Mouse (Mus musculus) spleen, embryonic (tissue): ENCODE measurements around the gene Spryd4.
"Not testable (repeated sequence)": the region's sequence is repeated elsewhere in the genome, so short reads cannot be mapped to it uniquely, and the experiment has no call there.

Source experiments
- CTCF ChIA-PET: fragments of 350-600 bp; sonication (Branson Sonifier 250); formaldehyde crosslinking; loops from one replicate; lab custom pipeline; 2022; lab: Charles Lee

Spryd4 gene

GRCm38 (mm10) chr10:128191472-128191871, 20.1 kb downstream of the Spryd4 start:
- CTCF ChIA-PET: no interaction called here

- CTCF ChIA-PET: no interaction called here
Measured at GRCm38 (mm10) chr10:128188242-128188877, 23.2 kb downstream of the Spryd4 start.

DNA sequence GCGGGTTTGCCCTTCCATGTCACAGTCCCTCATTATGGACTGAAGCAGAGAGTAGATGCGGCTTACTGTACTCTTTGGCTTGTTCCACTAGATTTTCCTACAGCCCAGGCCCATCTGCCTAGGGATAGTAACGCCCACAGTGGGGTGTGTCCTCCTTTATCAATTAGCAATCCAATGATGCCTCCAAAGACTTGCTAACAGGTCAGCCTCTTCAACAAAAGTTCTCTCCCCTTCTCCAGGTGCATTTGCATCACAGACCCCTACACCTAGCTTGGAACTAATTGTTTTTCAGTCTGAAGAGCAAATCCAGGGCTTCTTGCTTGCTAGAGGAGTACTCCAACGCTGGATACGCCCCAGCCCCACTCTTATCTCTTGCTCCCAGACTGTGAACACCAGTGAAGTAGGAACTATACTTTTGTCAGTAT, 24.4 kb downstream of the Spryd4 start:
- CTCF ChIA-PET: interaction anchor here (0.6 to 1.0 kb wide), 3 partner anchors 12 to 574 kb away, joined by 4 to 9 read pairs (median 4); no protein-coding TSS in a partner anchor

DNA sequence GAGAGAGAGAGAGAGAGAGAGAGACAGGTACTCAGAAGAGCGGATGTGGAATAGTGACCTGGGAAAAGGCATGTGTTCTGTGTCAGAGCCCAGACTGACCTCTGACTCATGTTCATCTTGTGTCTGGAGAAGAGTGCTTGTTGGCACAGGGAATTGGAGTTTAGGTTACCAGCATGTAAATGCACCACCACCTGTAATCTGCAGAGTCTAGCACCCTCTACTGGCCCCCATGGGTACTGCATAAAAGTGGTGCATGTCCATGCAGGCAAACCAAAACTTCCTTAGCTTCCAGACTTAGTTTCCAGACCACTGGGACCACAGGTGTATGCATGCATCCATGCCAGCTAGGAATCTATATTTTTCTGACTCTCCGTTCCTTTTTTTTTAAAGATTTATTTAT, 25.6 kb downstream of the Spryd4 start:
- CTCF ChIA-PET: interaction anchor here (1.0 kb wide), 2 partner anchors 13 to 240 kb away, joined by 3 to 4 read pairs; no protein-coding TSS in a partner anchor

- CTCF ChIA-PET: interaction anchor here (0.6 to 1.0 kb wide), 3 partner anchors 10 to 240 kb away, joined by 3 to 4 read pairs (median 3); no protein-coding TSS in a partner anchor
Measured at GRCm38 (mm10) chr10:128185277-128185940, 26.2 kb downstream of the Spryd4 start.

DNA sequence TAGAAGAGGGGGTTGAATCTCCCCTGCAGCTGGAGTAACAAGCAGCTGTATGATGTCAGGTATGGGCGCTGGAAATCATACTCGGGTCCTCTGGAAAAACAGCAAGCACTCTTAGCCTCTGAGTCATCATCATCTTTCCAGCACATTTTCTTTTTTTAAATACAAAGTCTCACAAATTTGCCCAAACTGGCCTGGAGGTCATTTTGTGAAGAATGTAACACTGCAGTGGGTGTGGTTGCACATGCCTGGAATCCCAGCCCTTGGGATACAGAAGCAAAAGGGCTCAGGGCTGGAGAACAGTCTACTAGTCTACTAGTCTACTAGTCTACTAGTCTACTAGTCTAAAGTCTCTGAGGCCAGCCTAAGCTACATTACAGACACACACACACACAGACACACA, 27.3 kb downstream of the Spryd4 start:
- CTCF ChIA-PET: no interaction called here

- CTCF ChIA-PET: no interaction called here
Measured at GRCm38 (mm10) chr10:128179989-128180388, 31.6 kb downstream of the Spryd4 start, which contains the start of gene Rbms2. Gene Rbms2 (minus strand): TSS chr10:128180297.

DNA sequence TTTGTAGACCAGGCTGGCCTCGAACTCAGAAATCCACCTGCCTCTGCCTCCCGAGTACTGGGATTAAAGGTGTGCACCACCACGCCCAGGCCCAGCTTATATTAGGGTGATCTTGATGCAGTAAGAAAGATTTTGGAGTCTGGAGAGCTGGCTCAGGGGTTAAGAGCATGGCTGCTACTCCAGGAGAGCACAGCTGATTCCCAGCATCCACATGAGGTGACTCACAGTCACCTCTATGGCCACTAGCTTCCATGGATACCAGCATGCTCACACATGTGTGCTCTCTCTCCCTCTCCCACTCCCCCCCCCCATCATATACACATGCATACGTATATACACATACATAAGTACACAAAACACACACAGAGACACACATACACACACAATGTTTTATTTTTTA, 34.3 kb downstream of the Spryd4 start:
- CTCF ChIA-PET: interaction anchor here (0.6 to 0.7 kb wide), 2 partner anchors 56 to 241 kb away, joined by 4 to 6 read pairs; no protein-coding TSS in a partner anchor

DNA sequence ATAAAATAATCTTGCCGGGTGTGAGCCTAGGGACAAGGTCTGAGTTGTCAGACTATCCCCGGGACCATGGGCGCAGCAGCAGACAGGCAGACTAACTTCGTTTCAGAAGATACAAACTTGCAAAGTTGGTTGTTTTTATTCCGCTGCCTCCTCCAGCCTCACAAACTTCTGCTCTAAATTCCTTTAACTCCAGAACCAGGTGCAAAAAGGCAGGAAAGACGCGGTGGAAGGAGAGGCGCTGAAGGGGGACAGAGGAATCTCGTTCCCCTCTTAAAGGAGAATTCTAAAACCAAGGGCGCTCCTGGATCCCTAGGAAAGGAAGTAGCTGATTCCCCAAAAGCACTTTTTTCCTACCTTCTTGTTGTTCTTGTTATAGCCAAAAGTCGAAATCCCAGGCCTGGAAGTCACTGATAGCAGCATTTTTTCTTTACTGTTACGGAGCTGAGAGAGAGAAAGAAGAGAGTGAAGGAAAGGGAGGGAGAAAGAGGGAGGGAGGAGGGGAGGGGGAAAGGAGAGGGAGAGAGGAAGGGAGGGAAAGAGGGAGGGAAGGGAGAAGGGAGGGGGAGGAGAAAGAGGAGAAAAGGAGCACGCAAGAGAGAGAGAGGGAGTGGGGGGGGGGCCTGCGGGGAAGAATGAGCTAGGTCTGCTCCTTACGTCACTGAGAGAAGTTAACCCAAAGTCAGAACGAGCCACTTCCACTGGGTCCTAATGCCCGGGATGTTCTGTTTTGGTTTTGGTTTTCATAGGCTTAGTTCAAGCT, 35.4 kb downstream of the Spryd4 start:
- CTCF ChIA-PET: interaction anchor here (0.6 to 1.1 kb wide), 7 partner anchors 25 to 281 kb away, joined by 3 to 12 read pairs (median 6); no protein-coding TSS in a partner anchor

DNA sequence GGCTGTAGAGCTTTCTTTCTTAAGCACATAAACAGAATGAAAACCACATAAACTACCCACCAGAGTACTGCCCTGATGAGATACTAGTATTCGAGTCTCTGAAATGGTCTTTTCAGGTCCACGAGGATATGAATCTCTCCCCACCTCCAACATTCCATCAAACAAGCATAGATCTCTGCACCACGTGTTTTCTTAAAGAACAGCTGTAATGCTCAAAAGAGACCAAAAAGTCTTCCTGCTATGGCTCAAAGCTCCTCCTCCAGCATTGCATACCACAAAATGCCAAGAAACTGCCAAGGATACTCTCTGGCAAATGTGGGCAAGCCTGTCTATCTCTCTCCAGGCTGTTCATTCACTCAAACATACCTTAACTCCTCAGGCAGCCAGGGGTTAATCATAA, 36.3 kb downstream of the Spryd4 start:
- CTCF ChIA-PET: interaction anchor here (0.6 to 0.7 kb wide), 3 partner anchors 71 to 737 kb away, joined by 3 to 6 read pairs (median 4); no protein-coding TSS in a partner anchor

DNA sequence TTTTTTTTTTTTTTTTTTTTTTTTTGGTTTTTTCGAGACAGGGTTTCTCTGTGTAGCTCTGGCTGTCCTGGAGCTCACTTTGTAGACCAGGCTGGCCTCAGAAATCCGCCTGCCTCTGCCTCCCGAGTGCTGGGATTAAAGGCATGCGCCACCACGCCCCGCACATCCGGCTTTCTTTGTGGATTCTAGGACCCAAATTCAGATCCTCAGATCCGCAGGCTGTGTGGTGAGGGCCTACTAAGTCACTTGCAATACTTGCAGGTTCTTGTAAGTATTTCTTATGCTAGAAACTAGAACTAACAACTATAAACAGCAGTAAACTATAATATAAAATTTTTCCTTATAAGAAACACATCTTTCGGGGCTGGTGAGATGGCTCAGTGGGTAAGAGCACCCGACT, 40.3 kb downstream of the Spryd4 start:
- CTCF ChIA-PET: not testable (repeated sequence)

DNA sequence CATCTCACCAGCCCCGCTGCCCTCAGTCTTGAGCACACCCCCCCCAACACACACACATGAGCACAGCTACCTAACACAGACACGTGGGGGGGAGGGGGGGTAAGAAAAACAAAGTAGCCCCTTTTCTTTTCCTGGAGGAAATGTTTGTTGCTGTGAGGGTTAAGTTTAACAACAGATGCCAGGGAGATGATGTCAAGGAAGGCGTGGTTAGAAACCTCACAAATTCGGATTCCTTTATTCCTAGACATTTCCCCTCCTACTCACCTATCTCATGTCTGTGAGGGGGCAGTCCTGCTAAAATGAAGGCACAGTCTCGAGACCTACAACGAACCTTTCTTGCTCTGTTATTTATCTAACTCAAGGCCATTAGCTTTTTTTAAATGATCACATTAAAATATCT, 44.5 kb downstream of the Spryd4 start:
- CTCF ChIA-PET: interaction anchor here (0.5 kb wide), 1 partner anchor 25 kb away, joined by 3 read pairs; no protein-coding TSS in a partner anchor

DNA sequence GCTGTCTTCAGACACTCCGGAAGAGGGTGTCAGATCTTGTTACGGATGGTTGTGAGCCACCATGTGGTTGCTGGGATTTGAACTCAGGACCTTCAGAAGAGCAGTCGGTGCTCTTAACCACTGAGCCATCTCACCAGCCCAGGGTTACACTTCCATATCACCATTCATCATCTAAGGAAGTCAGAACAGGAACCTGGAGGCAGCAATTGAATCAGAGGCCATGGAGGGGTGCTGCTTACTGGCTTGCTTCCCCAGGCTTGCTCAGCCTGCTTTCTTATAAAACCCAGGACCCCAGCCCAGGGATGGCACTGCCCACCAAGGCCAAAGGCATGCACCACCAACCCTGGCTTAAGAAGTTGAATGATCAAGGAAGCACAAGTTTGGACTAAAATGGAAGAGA, 45.9 kb downstream of the Spryd4 start:
- CTCF ChIA-PET: not testable (repeated sequence)
